Mouse (Mus musculus) urinary bladder, postnatal 25 days (tissue): ENCODE measurements at regions not wholly inside any gene's neighbourhood (a gene's known extent, or its start where the extent isn't known, plus 50 kb on each side); places are given as distances from the start of the nearest gene placed in this dataset.

Experiments used
- DNase-seq: peaks from one replicate; pipeline ENCODE4 v3.0.0; 2022; ENCODE audit warnings: low spot score

- DNase-seq = peak; percentile 84
Observed at GRCm38 (mm10) chr4:114665684-114666083, 155.8 kb upstream of the Gm12830 start.

GRCm38 (mm10) chr4:114666238-114666978, 155.1 kb upstream of the Gm12830 start:
- no peak for DNase-seq

GRCm38 (mm10) chr4:114666979-114667328, 154.6 kb upstream of the Gm12830 start:
- no peak for DNase-seq

GRCm38 (mm10) chr4:114672096-114672720, 149.3 kb upstream of the Gm12830 start:
- no peak for DNase-seq

GRCm38 (mm10) chr4:114676908-114677898, 144.3 kb upstream of the Gm12830 start:
- DNase-seq = no peak

GRCm38 (mm10) chr4:114678053-114678941, 143.2 kb upstream of the Gm12830 start:
- DNase-seq = no peak

- no peak for DNase-seq
Observed at GRCm38 (mm10) chr4:114680360-114680759, 141.2 kb upstream of the Gm12830 start.

- no peak for DNase-seq
Observed at GRCm38 (mm10) chr4:114682955-114683354, 138.6 kb upstream of the Gm12830 start.

GRCm38 (mm10) chr4:114683696-114684095, 137.8 kb upstream of the Gm12830 start:
- no peak for DNase-seq

GRCm38 (mm10) chr4:114684844-114685382, 136.6 kb upstream of the Gm12830 start:
- no peak for DNase-seq

- DNase-seq = no peak
Observed at GRCm38 (mm10) chr4:114685454-114685853, 136.1 kb upstream of the Gm12830 start.

GRCm38 (mm10) chr4:114686091-114686490, 135.4 kb upstream of the Gm12830 start:
- no peak for DNase-seq

- no peak for DNase-seq
Observed at GRCm38 (mm10) chr4:114688356-114688972, 133.1 kb upstream of the Gm12830 start.

- no peak for DNase-seq
Observed at GRCm38 (mm10) chr4:114688973-114689371, 132.6 kb upstream of the Gm12830 start.

- DNase-seq = no peak
Observed at GRCm38 (mm10) chr4:114705586-114705985, 115.9 kb upstream of the Gm12830 start.

- no peak for DNase-seq
Observed at GRCm38 (mm10) chr4:114710182-114710909, 111.2 kb upstream of the Gm12830 start.

- DNase-seq = no peak
Observed at GRCm38 (mm10) chr4:114711082-114711481, 110.4 kb upstream of the Gm12830 start.

- no peak for DNase-seq
Observed at GRCm38 (mm10) chr4:114712005-114712665, 109.4 kb upstream of the Gm12830 start.

GRCm38 (mm10) chr4:114712921-114713527, 108.5 kb upstream of the Gm12830 start:
- no peak for DNase-seq
